Mouse (Mus musculus): ENCODE measurements at regions not wholly inside any gene's neighbourhood (a gene's known extent, or its start where the extent isn't known, plus 50 kb on each side); places are given as distances from the start of the nearest gene placed in this dataset.

DNA sequence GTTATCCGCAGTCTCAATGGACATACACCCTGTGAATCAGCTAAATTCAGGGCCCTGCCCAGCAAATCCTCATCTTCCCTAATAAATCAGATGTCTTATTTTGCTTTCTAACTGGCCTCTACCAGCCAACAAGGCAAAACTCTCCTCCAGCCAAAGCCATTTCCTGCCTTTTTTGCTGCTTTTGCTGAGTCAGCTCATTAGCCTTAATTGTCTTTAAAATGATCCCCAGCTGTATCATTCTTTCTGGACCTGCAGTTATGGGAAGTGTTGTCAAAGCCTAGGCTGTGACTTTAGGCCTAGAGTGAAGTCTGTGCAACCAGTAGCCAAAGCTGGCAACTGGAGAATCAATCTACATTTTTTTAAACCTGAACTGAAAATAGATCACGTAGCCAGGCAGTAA is 81.4 kb downstream of the Mtpn start:
- Histone ChIP-seq H3K4me3 (no peak overlapping the region), H3K9me3 (no peaks in the 10 kb centered on the region), H3K27me3 (replicated peaks) (no peaks in the 10 kb centered on the region), H3K9ac (no peak overlapping the region), H3K36me3 (no peaks in the 10 kb centered on the region), H3K4me2 (replicated peaks) (no peak overlapping the region), H3K27ac (no peak overlapping the region), H3K4me1 (no peaks in the 10 kb centered on the region)
- ATAC-seq (ENCODE audit: low FRiP score, low read depth) = no peak
- 96% methylated on average over 2 of the region's 2 CpGs for WGBS

DNA sequence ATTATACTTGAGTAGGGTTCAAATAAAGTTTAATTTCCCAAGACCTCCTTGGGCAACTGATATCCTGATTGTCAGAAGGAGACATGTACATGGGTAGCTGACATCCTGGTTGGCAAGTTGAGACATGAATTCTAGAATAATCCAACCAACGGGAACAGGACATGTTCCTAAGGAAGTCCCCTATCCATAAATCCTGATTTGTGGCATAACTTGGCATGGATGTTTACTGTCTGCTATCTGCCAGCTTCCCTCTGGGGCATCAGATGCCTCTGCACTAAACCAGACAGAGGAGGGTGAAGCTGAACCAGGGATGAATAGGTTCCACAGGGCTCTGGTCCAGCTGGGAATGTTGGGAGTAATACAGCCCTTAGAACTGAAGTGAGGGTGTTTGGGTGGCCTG is 94.7 kb downstream of the Mtpn start:
- Histone ChIP-seq H3K36me3 (no peaks in the 10 kb centered on the region), H3K9ac (no peak overlapping the region), H3K27ac (no peak overlapping the region), H3K4me1 (no peaks in the 10 kb centered on the region), H3K9me3 (no peaks in the 10 kb centered on the region), H3K4me2 (replicated peaks) (no peak overlapping the region), H3K4me3 (no peak overlapping the region), H3K27me3 (replicated peaks) (no peaks in the 10 kb centered on the region)
- 86% methylated on average over 1 of the region's 1 CpGs for WGBS
- no peak for ATAC-seq (ENCODE audit: low FRiP score, low read depth)

DNA sequence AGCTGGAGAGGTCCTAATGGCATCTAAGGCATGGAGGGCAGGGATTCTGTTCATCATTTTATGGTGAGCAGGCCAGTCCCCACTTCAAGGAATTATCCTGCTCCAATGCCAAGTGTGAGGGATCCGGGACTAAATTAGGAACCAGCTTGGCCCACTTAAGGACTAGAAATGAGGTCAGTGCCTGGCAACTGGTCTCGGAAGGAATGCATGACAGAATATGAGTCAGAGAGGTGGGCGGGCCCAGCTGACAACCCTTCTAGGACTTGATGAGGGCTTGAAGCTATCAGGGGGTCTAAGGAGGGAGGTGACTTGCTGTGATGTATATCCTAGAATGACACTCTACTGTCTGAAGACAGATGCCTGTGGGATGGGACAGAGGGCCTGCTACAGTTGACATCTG is 100.4 kb upstream of the Fam180a start:
- 84% methylated on average over 3 of the region's 3 CpGs for WGBS
- H3K27me3 ChIP-seq (replicated peaks) = no peaks in the 10 kb centered on the region
- no peaks in the 10 kb centered on the region for H3K9me3 ChIP-seq
- H3K27ac ChIP-seq = no peak overlapping the region
- H3K4me2 ChIP-seq (replicated peaks) = no peak overlapping the region
- no peak overlapping the region for H3K9ac ChIP-seq
- no peaks in the 10 kb centered on the region for H3K4me1 ChIP-seq
- no peaks in the 10 kb centered on the region for H3K36me3 ChIP-seq
- no peak overlapping the region for H3K4me3 ChIP-seq
- no peak for ATAC-seq (ENCODE audit: low FRiP score, low read depth)

DNA sequence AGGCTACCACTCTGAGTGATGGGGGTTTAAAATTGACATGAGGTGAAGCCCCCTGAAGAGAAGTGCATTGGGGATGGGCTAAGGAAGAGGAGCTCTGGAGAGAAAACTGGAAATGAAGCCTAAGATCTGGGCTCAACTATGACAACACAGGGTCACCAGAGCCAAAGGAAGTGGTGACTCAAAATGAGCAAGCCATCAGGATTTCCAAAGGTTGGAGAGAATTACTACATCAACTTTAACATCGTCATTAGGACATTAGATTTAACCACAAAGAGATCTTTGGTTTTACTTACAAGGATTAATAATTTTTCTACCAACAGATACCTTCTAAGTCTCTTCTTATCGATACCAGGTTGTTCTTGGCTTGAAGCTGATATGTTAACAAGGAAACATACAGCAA is 98.6 kb upstream of the Fam180a start:
- H3K4me1 ChIP-seq = no peaks in the 10 kb centered on the region
- H3K4me3 ChIP-seq = no peak overlapping the region
- WGBS = 90% methylated on average over 2 of the region's 2 CpGs
- H3K36me3 ChIP-seq = no peaks in the 10 kb centered on the region
- no peaks in the 10 kb centered on the region for H3K27me3 ChIP-seq (replicated peaks)
- H3K4me2 ChIP-seq (replicated peaks) = no peak overlapping the region
- H3K27ac ChIP-seq = no peak overlapping the region
- ATAC-seq (ENCODE audit: low FRiP score, low read depth) = no peak
- H3K9me3 ChIP-seq = 0 out of 2 replicates have a peak, but pooled peaks cover 5% of the 10 kb centered on the region
- H3K9ac ChIP-seq = no peak overlapping the region

DNA sequence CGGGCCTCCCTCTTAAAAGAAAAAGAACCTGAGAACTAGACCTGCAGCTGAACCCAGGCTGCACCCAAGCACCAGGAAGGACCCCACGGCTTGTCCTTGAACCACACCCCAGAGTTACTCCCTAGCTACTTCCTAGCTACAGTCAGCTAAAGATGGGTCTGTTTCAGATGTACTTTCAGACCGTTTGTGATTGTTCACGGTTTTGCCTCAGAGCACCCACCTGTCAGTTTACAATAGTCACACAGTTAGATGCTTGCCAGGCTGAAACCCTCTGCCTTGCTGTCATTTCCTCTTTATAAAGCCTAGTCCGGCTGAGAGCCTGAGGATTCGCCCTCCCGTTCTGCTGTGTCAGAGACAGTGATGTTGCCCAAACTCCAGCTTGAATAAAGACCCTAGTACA is 95.0 kb upstream of the Fam180a start:
- no peak overlapping the region for H3K27ac ChIP-seq
- no peak for ATAC-seq (ENCODE audit: low FRiP score, low read depth)
- 88% methylated on average over 7 of the region's 7 CpGs for WGBS
- no peak overlapping the region for H3K9ac ChIP-seq
- no peaks in the 10 kb centered on the region for H3K36me3 ChIP-seq
- no peak overlapping the region for H3K4me3 ChIP-seq
- no peak overlapping the region for H3K4me2 ChIP-seq (replicated peaks)
- no peaks in the 10 kb centered on the region for H3K27me3 ChIP-seq (replicated peaks)
- H3K9me3 ChIP-seq = 0 out of 2 replicates have a peak, but pooled peaks cover 5% of the 10 kb centered on the region
- H3K4me1 ChIP-seq = no peaks in the 10 kb centered on the region

DNA sequence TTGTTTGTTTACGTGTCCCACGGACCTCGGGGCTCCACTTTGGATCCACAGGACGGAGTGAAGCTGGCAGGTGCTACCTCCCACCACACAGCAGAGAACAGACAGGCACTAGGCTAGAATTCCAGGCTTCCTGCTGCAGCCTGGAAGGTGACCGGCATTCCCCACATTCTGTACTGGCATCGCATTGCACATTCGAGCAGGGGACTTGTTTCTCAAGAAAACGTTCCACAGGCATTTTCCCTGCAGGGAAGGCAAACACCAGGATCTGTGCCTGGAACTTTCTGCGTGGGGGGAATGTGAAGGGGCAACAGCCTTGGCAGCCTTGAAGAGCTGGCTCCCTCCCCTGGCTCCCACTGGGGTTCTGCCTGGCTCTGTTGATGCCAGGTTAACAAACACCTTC is 79.1 kb upstream of the Fam180a start:
- Histone ChIP-seq H3K4me1 (no peaks in the 10 kb centered on the region), H3K4me2 (replicated peaks) (no peak overlapping the region), H3K9ac (no peak overlapping the region), H3K4me3 (no peak overlapping the region), H3K27ac (no peak overlapping the region), H3K9me3 (0 out of 2 replicates have a peak, but pooled peaks cover 5% of the 10 kb centered on the region), H3K36me3 (no peaks in the 10 kb centered on the region), H3K27me3 (replicated peaks) (no peaks in the 10 kb centered on the region)
- no peak for ATAC-seq (ENCODE audit: low FRiP score, low read depth)
- 83% methylated on average over 9 of the region's 9 CpGs for WGBS

DNA sequence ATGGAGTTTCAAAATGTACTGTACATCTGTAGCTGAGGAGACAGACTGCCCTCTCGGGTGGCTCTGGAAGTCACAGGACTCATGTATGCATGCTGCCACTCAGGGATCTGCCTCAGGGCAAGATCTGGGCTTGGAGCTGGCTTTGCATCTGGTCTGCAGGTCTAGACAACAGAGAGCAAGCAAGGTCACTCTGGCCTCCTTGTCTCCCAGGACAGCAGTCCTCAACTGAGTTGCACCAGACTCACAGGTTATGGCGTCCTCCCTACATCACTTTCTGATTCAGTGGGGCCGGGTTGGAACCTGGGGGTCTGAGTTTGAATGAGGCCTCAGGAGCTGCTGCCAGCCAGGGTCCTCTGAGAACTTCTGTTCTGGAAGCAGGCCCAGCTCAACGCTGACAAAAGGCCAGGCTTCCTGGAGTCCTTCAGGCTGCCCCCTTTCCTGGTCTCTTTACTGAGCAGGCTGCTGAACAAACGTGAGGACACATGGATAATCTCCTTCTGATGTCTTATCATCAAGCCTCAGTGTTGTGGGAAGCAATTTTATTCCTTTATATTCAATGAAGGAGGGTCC is 77.5 kb upstream of the Fam180a start:
- no peak overlapping the region for H3K9ac ChIP-seq
- no peaks in the 10 kb centered on the region for H3K36me3 ChIP-seq
- H3K4me1 ChIP-seq = no peaks in the 10 kb centered on the region
- H3K4me3 ChIP-seq = no peak overlapping the region
- no peak for ATAC-seq (ENCODE audit: low FRiP score, low read depth)
- H3K27ac ChIP-seq = no peak overlapping the region
- no peak overlapping the region for H3K4me2 ChIP-seq (replicated peaks)
- H3K27me3 ChIP-seq (replicated peaks) = no peaks in the 10 kb centered on the region
- 0 out of 2 replicates have a peak, but pooled peaks cover 5% of the 10 kb centered on the region for H3K9me3 ChIP-seq
- WGBS = 87% methylated on average over 5 of the region's 5 CpGs

DNA sequence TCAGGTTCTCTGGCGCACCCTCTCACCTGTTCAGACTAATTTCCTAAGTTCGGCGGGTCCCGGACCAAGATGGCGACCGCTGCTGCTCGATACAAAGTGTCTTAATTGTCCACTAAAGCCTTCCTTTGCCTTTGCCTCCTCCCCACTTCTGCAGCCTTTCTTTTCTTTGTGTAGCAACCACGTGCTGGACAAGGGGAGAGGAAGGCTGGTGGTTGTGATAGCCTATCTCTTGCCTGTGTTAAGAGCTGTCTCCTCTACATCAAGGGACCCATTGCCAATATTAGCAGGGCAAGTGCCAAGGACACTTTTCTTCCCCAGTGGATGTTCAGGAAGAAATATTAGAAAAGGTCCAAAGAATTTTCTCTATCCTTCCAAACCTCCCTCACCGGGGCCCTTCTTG is 69.8 kb upstream of the Fam180a start:
- Histone ChIP-seq H3K4me3 (no peak overlapping the region), H3K27me3 (replicated peaks) (no peaks in the 10 kb centered on the region), H3K36me3 (no peaks in the 10 kb centered on the region), H3K4me1 (no peaks in the 10 kb centered on the region), H3K9ac (no peak overlapping the region), H3K9me3 (0 out of 2 replicates have a peak, but pooled peaks cover 4% of the 10 kb centered on the region), H3K4me2 (replicated peaks) (no peak overlapping the region), H3K27ac (no peak overlapping the region)
- ATAC-seq (ENCODE audit: low FRiP score, low read depth) = no peak
- 97% methylated on average over 8 of the region's 9 CpGs for WGBS

DNA sequence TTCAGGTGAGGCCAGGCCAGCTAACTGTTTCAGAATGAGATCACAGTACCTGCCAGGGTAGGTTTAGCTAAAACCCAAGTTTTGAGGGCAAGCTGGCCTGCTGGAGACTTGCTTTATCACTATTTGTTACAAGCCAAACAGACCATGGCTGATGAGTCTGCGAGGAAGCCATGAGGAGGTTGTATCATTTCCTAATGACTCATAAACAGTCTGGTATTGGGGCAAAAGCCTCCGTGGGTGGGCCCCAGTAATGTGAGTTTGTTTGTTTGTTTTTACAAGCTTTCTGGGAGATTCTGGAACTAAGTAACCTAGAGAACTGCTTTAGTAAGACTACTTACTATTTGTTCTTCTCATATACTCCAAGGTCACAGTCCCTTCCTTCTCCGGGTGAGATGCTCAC is 62.9 kb upstream of the Fam180a start:
- Histone ChIP-seq H3K9ac (no peak overlapping the region), H3K4me1 (no peaks in the 10 kb centered on the region), H3K9me3 (no peaks in the 10 kb centered on the region), H3K4me3 (no peak overlapping the region), H3K27ac (no peak overlapping the region), H3K4me2 (replicated peaks) (no peak overlapping the region), H3K27me3 (replicated peaks) (no peaks in the 10 kb centered on the region), H3K36me3 (no peaks in the 10 kb centered on the region)
- no peak for ATAC-seq (ENCODE audit: low FRiP score, low read depth)
- WGBS = 59% methylated on average over 3 of the region's 3 CpGs

DNA sequence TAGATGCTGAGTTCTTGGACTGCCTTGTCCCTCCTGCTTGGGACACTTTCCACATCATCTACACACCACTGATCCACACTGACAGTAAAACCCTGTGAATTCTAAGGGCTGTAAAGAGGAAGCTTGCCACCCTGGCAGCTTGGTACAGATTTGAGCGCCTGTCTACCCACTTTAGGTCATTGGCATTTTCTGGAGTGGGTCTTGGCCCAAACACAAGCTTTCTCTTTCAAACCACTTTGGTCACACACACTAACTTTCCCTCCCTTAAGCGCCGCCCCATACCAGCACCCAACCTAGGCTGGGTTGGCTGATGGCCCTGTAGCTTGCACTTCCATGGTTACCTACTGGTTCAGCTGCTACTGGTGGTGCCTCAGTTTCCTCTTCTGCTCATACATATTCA is 55.6 kb upstream of the Fam180a start:
- Histone ChIP-seq H3K9ac (no peak overlapping the region), H3K4me3 (no peak overlapping the region), H3K36me3 (no peaks in the 10 kb centered on the region), H3K4me1 (no peaks in the 10 kb centered on the region), H3K4me2 (replicated peaks) (no peak overlapping the region), H3K27me3 (replicated peaks) (no peaks in the 10 kb centered on the region), H3K27ac (no peak overlapping the region), H3K9me3 (no peaks in the 10 kb centered on the region)
- 83% methylated on average over 3 of the region's 3 CpGs for WGBS
- no peak for ATAC-seq (ENCODE audit: low FRiP score, low read depth)

DNA sequence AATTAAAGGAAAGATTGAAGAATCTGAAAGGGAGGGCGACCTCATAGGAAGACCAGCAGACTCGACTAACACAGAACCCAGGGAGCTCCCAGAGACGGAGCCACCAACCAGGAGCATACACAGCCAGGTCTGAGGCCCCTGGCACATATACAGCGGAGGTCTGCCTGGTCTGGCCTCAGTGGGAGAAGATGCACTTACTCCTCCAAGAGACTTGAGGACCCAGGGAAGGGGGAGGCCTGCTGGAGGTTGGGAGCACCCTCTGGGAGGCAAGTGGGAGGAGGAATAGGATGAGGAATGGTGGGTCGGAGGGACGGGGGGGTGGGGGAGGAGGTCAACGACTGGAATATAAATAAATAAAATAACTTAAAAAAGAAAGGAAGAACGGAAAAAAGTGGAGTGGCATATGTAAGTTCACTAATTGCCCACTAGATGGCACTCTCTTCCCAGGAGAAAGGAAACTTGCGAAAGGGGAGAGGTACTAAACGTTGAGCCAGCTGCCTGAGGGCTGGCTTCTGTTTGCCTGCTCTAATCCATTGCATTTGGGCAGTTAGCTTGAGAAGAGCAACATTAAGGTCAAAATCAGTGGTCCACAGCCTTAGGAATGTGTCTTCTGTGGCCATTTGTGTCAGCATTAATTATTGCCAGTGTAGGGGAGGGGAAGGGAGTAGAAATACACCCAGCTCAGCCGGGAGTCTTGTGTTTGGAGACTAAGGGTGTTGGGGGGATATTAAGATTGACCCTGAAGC is 55.0 kb upstream of the Fam180a start:
- H3K36me3 ChIP-seq = no peaks in the 10 kb centered on the region
- H3K4me2 ChIP-seq (replicated peaks) = peak overlapping the region; percentile 51
- H3K4me3 ChIP-seq = no peak overlapping the region
- peak; percentile 66 for ATAC-seq (ENCODE audit: low FRiP score, low read depth)
- no peaks in the 10 kb centered on the region for H3K9me3 ChIP-seq
- H3K27ac ChIP-seq = no peak overlapping the region
- H3K27me3 ChIP-seq (replicated peaks) = no peaks in the 10 kb centered on the region
- 27% methylated on average over 11 of the region's 11 CpGs for WGBS
- H3K9ac ChIP-seq = no peak overlapping the region
- no peaks in the 10 kb centered on the region for H3K4me1 ChIP-seq

DNA sequence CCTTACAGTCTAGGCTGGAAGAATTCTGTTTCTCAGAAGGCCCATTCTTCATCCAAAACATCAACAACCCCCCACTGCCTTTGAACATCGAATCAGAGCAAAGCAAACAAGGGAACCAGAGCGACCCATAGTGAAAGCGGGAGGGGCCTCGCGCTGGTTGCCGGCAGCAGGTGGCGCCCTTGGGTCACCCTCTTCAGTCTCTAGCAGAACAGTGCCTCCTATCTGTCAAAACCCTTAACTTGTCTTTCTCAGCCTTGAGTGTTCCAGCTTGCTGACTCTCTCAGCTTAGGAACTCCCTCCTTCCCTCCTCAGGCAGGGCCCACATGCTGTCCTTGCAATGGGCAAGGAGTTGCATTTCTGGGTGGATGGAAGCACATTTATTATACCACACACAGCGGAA is 53.9 kb upstream of the Fam180a start:
- Histone ChIP-seq H3K4me3 (no peak overlapping the region), H3K36me3 (no peaks in the 10 kb centered on the region), H3K9me3 (no peaks in the 10 kb centered on the region), H3K27me3 (replicated peaks) (no peaks in the 10 kb centered on the region), H3K27ac (no peak overlapping the region), H3K4me2 (replicated peaks) (peak overlapping the region; percentile 32; the same call in 1 of the 2 replicates), H3K4me1 (no peaks in the 10 kb centered on the region), H3K9ac (no peak overlapping the region)
- 12% methylated on average over 8 of the region's 8 CpGs for WGBS
- ATAC-seq (ENCODE audit: low FRiP score, low read depth) = peak; percentile 39; the same call in 1 of the 2 replicates

DNA sequence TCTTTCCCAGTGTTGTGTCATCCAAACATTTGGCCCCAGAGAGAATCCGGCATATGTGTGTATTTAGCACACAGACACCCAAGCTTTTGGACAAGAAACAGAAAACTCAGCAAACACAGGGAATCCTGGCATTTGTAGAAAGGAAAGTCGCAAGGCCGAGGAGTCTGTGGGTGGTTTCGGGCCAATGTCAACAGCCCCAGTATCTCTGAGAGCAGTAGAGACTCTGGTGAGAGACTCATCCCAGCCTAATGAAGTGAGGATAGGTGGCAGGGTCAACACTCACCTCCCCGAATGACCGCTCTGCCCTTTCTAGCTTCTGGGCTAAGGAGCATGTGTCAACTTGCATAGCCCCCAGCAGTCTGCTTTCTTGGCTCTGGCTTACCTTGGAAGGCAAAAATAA is 52.9 kb upstream of the Fam180a start:
- 90% methylated on average over 6 of the region's 6 CpGs for WGBS
- H3K4me2 ChIP-seq (replicated peaks) = no peak overlapping the region
- no peak for ATAC-seq (ENCODE audit: low FRiP score, low read depth)
- no peaks in the 10 kb centered on the region for H3K36me3 ChIP-seq
- no peak overlapping the region for H3K4me3 ChIP-seq
- no peaks in the 10 kb centered on the region for H3K9me3 ChIP-seq
- no peaks in the 10 kb centered on the region for H3K4me1 ChIP-seq
- H3K9ac ChIP-seq = no peak overlapping the region
- H3K27me3 ChIP-seq (replicated peaks) = no peaks in the 10 kb centered on the region
- no peak overlapping the region for H3K27ac ChIP-seq
